Mouse (Mus musculus) ES-Bruce4 (cell line): ENCODE measurements around the gene Samsn1. TPM values are rescaled to one million over a fixed set of nuclear protein-coding genes. Genes with fewer than 3 reads are reported as not detected.
"Not testable (repeated sequence)": the region's sequence is repeated elsewhere in the genome, so short reads cannot be mapped to it uniquely, and the experiment has no call there.

Source experiments
- H3K27ac ChIP-seq: 2 replicates; pipeline ENCODE4 v1.5.1; 2012; ENCODE audit warnings: low read length, inconsistent platforms; ENCODE audit not compliant: insufficient read depth
- H3K27me3 ChIP-seq: 2 replicates; pipeline ENCODE4 v1.6.1; 2012; ENCODE audit warnings: mild to moderate bottlenecking, low read length, inconsistent platforms; ENCODE audit not compliant: control insufficient read depth, poor library complexity, insufficient read depth, severe bottlenecking
- H3K36me3 ChIP-seq: 2 replicates; pipeline ENCODE4 v1.6.1; 2012; ENCODE audit warnings: inconsistent platforms, mild to moderate bottlenecking, low read length, moderate library complexity; ENCODE audit not compliant: control insufficient read depth, poor library complexity, insufficient read depth, severe bottlenecking
- H3K4me1 ChIP-seq: one replicate; pipeline ENCODE4 v1.8.1; 2011; ENCODE audit warnings: low read length; ENCODE audit not compliant: control insufficient read depth, insufficient read depth
- H3K4me3 ChIP-seq: 2 replicates; pipeline ENCODE4 v1.5.1; 2011; ENCODE audit warnings: low read depth, mild to moderate bottlenecking, low read length
- H3K9ac ChIP-seq: 2 replicates; pipeline ENCODE4 v1.6.1; 2012; ENCODE audit warnings: low read depth, mild to moderate bottlenecking, inconsistent platforms; ENCODE audit not compliant: poor library complexity, severe bottlenecking
- H3K9me3 ChIP-seq: replicated peaks from 2 replicates; pipeline ENCODE4 v1.6.1; 2012; ENCODE audit warnings: mild to moderate bottlenecking, low read length, inconsistent platforms; ENCODE audit not compliant: control insufficient read depth, poor library complexity, insufficient read depth, severe bottlenecking
- CTCF ChIP-seq: IDR thresholded peaks from one replicate; pipeline ENCODE4 v1.8.1; 2011; ENCODE audit warnings: low read depth, low read length
- EP300 ChIP-seq: IDR thresholded peaks from 2 replicates; pipeline ENCODE4 v1.6.1; 2011; ENCODE audit warnings: low read depth, low read length; ENCODE audit not compliant: insufficient read depth
- POLR2A ChIP-seq: IDR thresholded peaks from one replicate; pipeline ENCODE4 v1.8.1; 2011; ENCODE audit warnings: low read length; ENCODE audit not compliant: insufficient read depth
- polyA plus RNA-seq: library from polyadenylated mRNA; stranded (reverse); fragments of >200 nt; gene quantifications from 2 replicates; pipeline ENCODE4 v1.2.4, GENCODE M21; 2011; ENCODE audit warnings: low read depth; ENCODE audit not compliant: missing spikeins, insufficient read depth, insufficient read length

The Samsn1 gene
- polyA plus RNA-seq, 1 experiment, result not detected

DNA sequence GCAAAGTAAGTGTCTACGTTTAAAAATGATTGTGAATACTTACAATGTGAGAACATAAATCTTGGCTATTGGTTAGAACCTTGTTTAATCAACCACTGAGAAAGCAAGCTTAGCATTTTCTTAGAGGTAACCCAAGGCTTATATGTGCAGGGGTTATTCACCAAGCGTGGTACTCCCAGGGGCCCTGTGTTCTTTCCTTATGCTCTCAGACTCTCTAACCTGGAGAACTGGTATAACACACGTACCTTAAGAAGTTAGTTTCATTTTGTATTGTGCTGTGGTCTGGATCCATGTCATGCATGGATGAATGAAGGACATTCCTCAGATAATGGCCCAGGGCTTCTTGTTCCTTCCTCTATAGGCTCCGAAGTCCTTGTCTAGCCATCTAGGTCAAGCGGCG lies 173.0 kb downstream of the Samsn1 start:
- H3K4me3 ChIP-seq, result no peak overlapping the region
- no peak overlapping the region for H3K9ac ChIP-seq
- H3K9me3 ChIP-seq, result no peaks in the 10 kb centered on the region
- no peaks in the 10 kb centered on the region for H3K27me3 ChIP-seq
- no peak for TF ChIP-seq POLR2A
- TF ChIP-seq EP300, result no peak
- TF ChIP-seq CTCF, result no peak
- no peak overlapping the region for H3K27ac ChIP-seq
- no peaks in the 10 kb centered on the region for H3K4me1 ChIP-seq
- H3K36me3 ChIP-seq, result no peaks in the 10 kb centered on the region

DNA sequence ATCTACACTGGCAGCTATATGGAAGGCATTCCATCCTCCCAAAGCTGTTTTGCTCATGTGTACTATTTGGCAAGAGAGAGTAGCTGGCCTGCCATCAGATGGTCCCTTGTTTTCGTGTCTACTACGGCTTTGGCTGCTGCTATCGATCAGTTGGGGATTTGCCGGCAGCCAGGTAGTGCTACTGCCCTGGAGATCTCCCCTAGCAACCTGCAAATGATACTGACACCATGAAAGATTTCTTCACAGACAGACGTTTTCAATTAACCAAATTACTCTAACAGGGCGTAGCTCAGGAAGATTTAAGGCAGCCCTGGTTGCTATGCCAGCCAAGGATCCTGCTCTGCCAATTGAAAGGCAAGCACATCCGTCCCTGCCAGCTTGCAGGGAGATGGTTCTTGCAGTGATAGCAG lies 178.4 kb downstream of the Samsn1 start:
- Histone ChIP-seq H3K27ac (no peak overlapping the region), H3K36me3 (no peaks in the 10 kb centered on the region), H3K9ac (no peak overlapping the region), H3K4me1 (no peaks in the 10 kb centered on the region), H3K27me3 (no peaks in the 10 kb centered on the region), H3K9me3 (no peaks in the 10 kb centered on the region), H3K4me3 (no peak overlapping the region)
- no peak for TF ChIP-seq CTCF
- no peak for TF ChIP-seq EP300
- no peak for TF ChIP-seq POLR2A

DNA sequence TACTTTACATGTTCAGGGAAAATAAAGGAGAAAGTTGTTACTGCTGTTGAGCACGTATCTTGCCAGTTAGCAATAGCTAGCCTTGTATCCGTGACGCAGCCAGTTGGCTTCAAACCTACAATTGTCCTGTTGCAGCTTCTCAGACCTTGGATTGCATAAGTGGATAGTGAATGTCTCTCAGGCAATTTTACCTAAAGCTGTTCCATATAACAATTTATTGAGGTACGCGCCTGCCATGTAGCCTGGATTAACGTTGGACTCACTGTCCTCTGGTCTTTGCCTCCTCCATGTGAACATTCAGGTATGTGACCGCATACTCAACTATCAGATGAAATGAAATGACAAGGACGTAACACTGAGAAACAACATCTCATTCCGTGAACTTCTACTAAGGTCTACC lies 179.1 kb downstream of the Samsn1 start:
- TF ChIP-seq EP300 (no peak), POLR2A (no peak), CTCF (no peak)
- Histone ChIP-seq H3K9ac (no peak overlapping the region), H3K27ac (no peak overlapping the region), H3K36me3 (no peaks in the 10 kb centered on the region), H3K9me3 (no peaks in the 10 kb centered on the region), H3K4me1 (no peaks in the 10 kb centered on the region), H3K27me3 (no peaks in the 10 kb centered on the region), H3K4me3 (no peak overlapping the region)

DNA sequence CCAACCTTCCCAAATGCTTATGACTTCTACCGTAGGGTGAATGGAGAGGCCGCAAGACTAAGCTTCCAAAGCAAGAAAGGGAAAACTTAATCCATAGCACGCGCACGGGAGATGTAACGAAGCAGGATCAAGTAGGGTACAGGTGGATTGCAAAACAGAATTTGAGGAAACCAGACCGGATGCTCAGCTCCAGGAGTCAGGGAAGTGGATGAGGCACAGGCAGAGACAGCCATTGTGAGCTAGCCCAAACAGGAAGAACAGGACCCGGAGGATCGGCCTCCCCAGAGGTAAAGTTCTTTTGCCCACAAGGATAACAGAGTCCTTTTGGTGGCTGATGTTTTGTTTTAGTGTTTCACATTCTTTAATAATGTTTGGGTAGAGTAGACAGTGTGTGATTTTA lies 179.5 kb downstream of the Samsn1 start:
- H3K4me3 ChIP-seq, result no peak overlapping the region
- TF ChIP-seq POLR2A, result no peak

DNA sequence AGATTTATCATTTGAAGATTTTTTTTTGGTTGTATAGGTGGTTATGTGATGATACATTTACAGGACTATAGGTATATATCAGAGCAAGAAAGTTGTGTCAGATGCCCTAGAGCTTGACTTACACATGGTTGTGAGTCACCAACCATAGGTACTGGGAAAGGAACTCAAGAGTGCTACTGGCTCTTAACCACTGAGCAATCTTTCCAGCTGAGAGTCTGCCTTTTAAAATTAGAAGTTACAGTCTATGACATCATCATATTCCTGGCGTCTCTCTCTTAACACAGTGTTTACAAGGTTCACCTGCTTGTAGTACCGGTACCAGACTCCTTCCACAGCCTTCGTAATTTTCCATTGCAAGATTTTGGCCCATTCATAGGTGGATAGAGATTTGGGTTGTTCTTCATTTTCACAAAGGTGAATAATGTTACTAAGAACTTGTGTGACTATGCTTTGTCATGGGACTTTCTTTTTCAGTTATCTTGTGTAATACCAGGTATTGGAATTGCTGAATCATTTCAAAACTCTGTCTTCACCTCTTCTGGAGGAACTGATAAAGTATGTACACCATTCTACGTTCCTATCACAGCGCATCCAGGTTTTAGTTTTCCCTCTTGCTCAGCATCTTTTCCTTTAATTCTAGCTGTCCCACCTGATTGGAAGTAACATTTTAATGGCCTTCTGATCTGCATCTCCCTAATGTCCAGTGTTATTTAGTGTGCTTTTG lies 184.2 kb downstream of the Samsn1 start:
- Histone ChIP-seq H3K9ac (no peak overlapping the region), H3K27ac (no peak overlapping the region), H3K4me1 (no peaks in the 10 kb centered on the region), H3K4me3 (no peak overlapping the region), H3K9me3 (no peaks in the 10 kb centered on the region), H3K36me3 (no peaks in the 10 kb centered on the region), H3K27me3 (no peaks in the 10 kb centered on the region)
- TF ChIP-seq CTCF (no peak), POLR2A (no peak), EP300 (no peak)

More for the DNA sequence above, 179.5 kb downstream of the Samsn1 start:
- H3K4me1 ChIP-seq, result no peaks in the 10 kb centered on the region
- no peak overlapping the region for H3K27ac ChIP-seq
- no peak overlapping the region for H3K9ac ChIP-seq
- no peaks in the 10 kb centered on the region for H3K36me3 ChIP-seq
- H3K27me3 ChIP-seq, result no peaks in the 10 kb centered on the region
- no peaks in the 10 kb centered on the region for H3K9me3 ChIP-seq

DNA sequence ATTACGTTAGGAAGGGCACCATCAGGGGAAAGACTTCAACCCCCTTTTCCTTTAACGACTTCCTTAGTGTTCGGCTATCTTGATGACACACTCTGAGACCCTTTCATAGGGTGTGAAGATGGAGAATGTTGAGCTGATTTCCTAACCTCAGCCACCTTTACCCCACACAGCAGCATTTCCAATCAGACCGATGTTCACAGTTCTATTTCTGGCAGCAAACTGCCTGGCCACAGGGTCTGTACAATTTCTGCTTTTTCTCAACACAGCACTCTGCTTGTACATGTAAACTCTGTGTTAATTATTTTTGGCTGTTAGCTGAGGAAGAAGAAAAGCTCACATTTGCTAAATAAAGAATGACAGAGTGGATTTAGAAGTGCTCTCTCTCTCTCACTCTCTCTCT lies 190.7 kb downstream of the Samsn1 start:
- Histone ChIP-seq H3K27ac (no peak overlapping the region), H3K9me3 (no peaks in the 10 kb centered on the region), H3K9ac (no peak overlapping the region), H3K27me3 (no peaks in the 10 kb centered on the region), H3K4me3 (no peak overlapping the region), H3K36me3 (no peaks in the 10 kb centered on the region), H3K4me1 (no peaks in the 10 kb centered on the region)
- TF ChIP-seq CTCF (no peak), POLR2A (no peak), EP300 (no peak)

DNA sequence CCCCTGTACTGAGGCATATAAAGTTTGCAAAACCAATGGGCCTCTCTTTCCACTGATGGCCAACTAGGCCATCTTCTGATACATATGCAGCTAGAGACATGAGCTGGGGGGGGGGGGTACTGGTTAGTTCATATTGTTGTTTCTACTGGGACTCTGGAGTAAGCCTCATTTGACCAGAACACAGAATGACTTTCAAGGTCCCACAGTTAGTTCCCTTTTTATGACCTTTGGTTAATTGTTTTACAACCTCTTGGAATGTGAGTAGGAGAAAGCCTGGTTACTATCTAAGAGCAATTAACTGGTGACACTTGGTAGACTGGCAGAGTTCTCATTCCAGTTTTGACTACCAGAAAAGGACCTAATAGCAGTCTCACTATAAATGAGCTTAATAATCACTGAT lies 195.1 kb downstream of the Samsn1 start:
- not testable (repeated sequence) for H3K27ac ChIP-seq, H3K27me3 ChIP-seq, H3K4me1 ChIP-seq, H3K4me3 ChIP-seq, H3K9me3 ChIP-seq, H3K36me3 ChIP-seq, H3K9ac ChIP-seq
